Mouse (Mus musculus) hindbrain, embryonic 15.5 days (tissue): Measurements from ENCODE around the gene Sds. TPM values are rescaled to one million over a fixed set of nuclear protein-coding genes. Genes with fewer than 3 reads are reported as not detected.

Experiments used
- ATAC-seq: fragments of 200-750 bp; cut with Nextera tagmentation; 2 replicates; pipeline ENCODE4 v1.8.0; 2017; ENCODE audit warnings: low read depth, moderate number of reproducible peaks, moderate TSS enrichment; ENCODE audit not compliant: low FRiP score
- H3K27ac ChIP-seq: fragments of 300-500 bp; sonication (generic); replicated peaks from 2 replicates; pipeline ENCODE4 v1.5.1; 2015; ENCODE audit warnings: mild to moderate bottlenecking, inconsistent platforms
- H3K27me3 ChIP-seq: fragments of 300-500 bp; sonication (generic); 2 replicates; pipeline ENCODE4 v1.6.1; 2015; ENCODE audit warnings: control low read depth, inconsistent platforms
- H3K36me3 ChIP-seq: fragments of 300-500 bp; sonication (generic); 2 replicates; pipeline ENCODE4 v1.6.1; 2015; ENCODE audit warnings: control low read depth, inconsistent platforms
- H3K4me1 ChIP-seq: fragments of 300-500 bp; sonication (generic); replicated peaks from 2 replicates; pipeline ENCODE4 v1.6.1; 2015; ENCODE audit warnings: control low read depth, inconsistent platforms
- H3K4me2 ChIP-seq: fragments of 300-500 bp; sonication (generic); 2 replicates; pipeline ENCODE4 v1.6.1; 2015; ENCODE audit warnings: moderate library complexity, mild to moderate bottlenecking, inconsistent platforms
- H3K4me3 ChIP-seq: fragments of 300-500 bp; sonication (generic); 2 replicates; pipeline ENCODE4 v1.5.1; 2015; ENCODE audit warnings: mild to moderate bottlenecking, inconsistent platforms
- H3K9ac ChIP-seq: fragments of 300-500 bp; sonication (generic); 2 replicates; pipeline ENCODE4 v1.6.1; 2015; ENCODE audit warnings: inconsistent platforms
- H3K9me3 ChIP-seq: fragments of 300-500 bp; sonication (generic); 2 replicates; pipeline ENCODE4 v1.6.1; 2016; ENCODE audit warnings: control low read depth, inconsistent platforms
- WGBS: fragments of 180-500 bp; shearing (Covaris S2); methylation state at CpG from one replicate; pipeline ENCODE4 v1.1.7; 2015; 5-methylcytosine and 5-hydroxymethylcytosine counted together
- polyA plus RNA-seq: library from polyadenylated mRNA; unstranded; fragments of >200 nt; fragmentation: Nextera tagmentation; extraction: Ambion mirVana; gene quantifications from 2 replicates; pipeline ENCODE4 v1.2.1, GENCODE M21; 2015

The Sds gene
- polyA plus RNA-seq, 1 experiment from 2014 or later = not detected

DNA sequence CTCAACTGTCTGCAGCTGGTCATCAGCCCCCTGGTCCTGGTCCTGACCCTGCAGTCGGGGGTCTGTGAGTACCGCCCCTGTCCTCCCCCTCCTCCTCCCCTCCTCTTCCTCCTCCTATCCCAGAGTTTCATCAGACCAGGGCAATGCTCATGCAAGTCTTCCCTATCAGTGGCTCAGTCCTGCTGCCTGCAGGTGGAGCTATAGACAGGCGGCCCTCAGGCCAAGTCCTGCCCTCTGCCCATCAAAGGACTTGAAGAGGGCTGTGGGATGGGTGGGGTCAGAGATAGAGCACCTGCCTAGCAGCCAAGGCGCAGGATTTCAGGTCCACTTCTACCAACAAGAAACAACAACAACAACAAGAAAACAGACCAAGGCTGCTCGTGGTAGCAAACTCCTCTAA is 49.4 kb downstream of the Sds start:
- no peaks in the 10 kb centered on the region for H3K4me1 ChIP-seq
- H3K27ac ChIP-seq = no peak overlapping the region
- H3K27me3 ChIP-seq = no peaks in the 10 kb centered on the region
- no peaks in the 10 kb centered on the region for H3K9me3 ChIP-seq
- no peak for ATAC-seq
- no peaks in the 10 kb centered on the region for H3K36me3 ChIP-seq
- H3K4me3 ChIP-seq = no peak overlapping the region
- no peak overlapping the region for H3K4me2 ChIP-seq
- WGBS = 48% methylated on average over 5 of the region's 5 CpGs
- H3K9ac ChIP-seq = no peak overlapping the region

DNA sequence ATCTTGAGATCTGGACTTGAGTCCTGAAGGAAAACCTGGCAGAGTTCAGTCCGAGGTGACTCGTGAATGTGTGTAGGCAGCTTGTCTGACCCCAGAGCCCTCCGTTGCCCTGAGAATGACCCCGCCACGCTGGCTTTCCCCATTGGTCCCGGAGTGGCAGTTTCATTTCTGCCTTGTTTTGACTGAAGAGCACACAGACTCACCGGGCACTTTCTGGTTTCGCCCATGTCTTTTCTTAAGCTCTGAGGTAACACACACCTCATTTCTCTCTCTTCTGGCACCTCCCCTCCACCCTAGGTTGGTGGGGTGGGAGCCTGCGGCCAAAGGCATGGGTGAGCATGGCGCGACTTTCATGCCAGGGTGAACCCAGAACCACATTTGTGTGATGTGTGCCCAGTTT is 50.0 kb downstream of the Sds start:
- H3K4me2 ChIP-seq = no peak overlapping the region
- no peak overlapping the region for H3K27ac ChIP-seq
- no peaks in the 10 kb centered on the region for H3K27me3 ChIP-seq
- H3K4me1 ChIP-seq = no peaks in the 10 kb centered on the region
- H3K36me3 ChIP-seq = no peaks in the 10 kb centered on the region
- H3K9me3 ChIP-seq = no peaks in the 10 kb centered on the region
- WGBS = 69% methylated on average over 11 of the region's 11 CpGs
- no peak overlapping the region for H3K9ac ChIP-seq
- H3K4me3 ChIP-seq = no peak overlapping the region
- ATAC-seq = no peak

DNA sequence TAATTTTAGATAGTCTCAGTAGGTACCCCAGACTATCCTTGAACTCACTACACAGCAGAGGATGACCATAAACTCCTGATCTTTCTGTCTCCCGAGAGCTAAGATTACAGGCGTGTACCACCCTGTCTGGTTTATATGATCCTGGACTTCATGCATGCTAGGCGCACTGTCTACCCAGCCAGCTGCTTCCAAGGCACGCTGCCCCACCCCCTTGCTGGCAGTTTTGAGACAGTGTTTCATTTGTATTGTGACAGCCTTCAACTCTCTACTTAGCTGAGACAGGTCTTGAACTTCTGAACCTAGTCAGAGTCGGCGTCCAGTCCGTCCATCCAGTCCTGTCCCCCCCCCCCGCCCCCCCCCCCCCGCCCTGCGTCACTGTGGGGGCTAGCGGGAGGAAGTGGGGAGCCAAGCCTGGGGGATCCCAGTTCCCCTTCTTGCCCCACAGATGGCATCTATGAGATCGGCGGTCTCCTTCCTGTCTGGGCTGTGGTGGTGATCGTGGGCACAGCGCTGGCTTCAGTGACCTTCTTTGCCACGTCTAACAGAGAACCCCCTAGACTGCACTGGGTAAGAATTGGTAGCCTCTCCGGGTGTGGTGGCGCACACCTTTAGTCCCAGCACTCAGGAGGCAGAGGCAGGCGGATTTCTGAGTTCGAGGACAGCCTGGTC is 51.1 kb downstream of the Sds start:
- H3K27ac ChIP-seq = no peak overlapping the region
- H3K36me3 ChIP-seq = no peaks in the 10 kb centered on the region
- H3K9ac ChIP-seq = no peak overlapping the region
- no peaks in the 10 kb centered on the region for H3K4me1 ChIP-seq
- WGBS = 88% methylated on average over 18 of the region's 20 CpGs
- H3K4me2 ChIP-seq = no peak overlapping the region
- no peak for ATAC-seq
- H3K4me3 ChIP-seq = no peak overlapping the region
- no peaks in the 10 kb centered on the region for H3K27me3 ChIP-seq
- no peaks in the 10 kb centered on the region for H3K9me3 ChIP-seq

DNA sequence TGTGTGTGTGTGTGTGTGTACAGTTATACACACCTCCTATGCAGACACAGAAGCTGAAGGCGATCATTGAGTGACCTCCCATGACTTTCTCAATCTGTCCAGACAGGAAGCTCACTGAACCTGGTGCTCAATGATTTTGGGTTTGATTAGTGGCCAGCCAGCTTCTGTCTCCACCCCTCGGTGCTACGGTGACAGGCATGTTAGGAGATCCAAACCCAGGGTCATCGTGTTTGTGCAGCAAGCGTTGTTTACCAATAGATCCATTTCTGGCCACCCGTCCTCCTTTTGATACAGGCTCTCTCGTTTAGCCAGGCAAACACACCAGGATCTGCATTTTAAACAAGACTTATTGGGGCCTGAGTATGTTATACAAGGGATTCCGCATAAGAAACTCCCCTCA is 55.3 kb downstream of the Sds start:
- Histone ChIP-seq H3K9ac (no peak overlapping the region), H3K36me3 (no peaks in the 10 kb centered on the region), H3K4me2 (no peak overlapping the region), H3K9me3 (no peaks in the 10 kb centered on the region), H3K4me3 (no peak overlapping the region), H3K27me3 (no peaks in the 10 kb centered on the region), H3K4me1 (peaks cover 15% of the 10 kb centered on the region), H3K27ac (no peak overlapping the region)
- ATAC-seq = no peak
- WGBS = 91% methylated on average over 8 of the region's 8 CpGs

Other genes starting within 250 kb of the Sds start
- 26.3 and 31.4 TPM in 2 replicates for gene Lhx5, start 44.8 kb upstream of the Sds start, polyA plus RNA-seq
- 6.5 and 6.9 TPM in 2 replicates for gene Sdsl, start 3.7 kb upstream of the Sds start, polyA plus RNA-seq
- 35.9 and 39.0 TPM in 2 replicates for gene Plbd2, start 27.1 kb downstream of the Sds start, polyA plus RNA-seq
- gene Slc8b1, start 34.6 kb downstream of the Sds start, polyA plus RNA-seq = 2.4 and 2.9 TPM in 2 replicates
- gene Tpcn1, start 112.1 kb downstream of the Sds start, polyA plus RNA-seq = 18.1 and 19.7 TPM in 2 replicates
- gene Iqcd, start 112.5 kb downstream of the Sds start, polyA plus RNA-seq = 1.6 and 2.3 TPM in 2 replicates
- 28.7 and 31.1 TPM in 2 replicates for gene Rita1, start 136.1 kb downstream of the Sds start, polyA plus RNA-seq
- 37.9 and 41.3 TPM in 2 replicates for gene Ddx54, start 136.2 kb downstream of the Sds start, polyA plus RNA-seq
- 0.71 and 0.83 TPM in 2 replicates for gene Cfap73, start 157.7 kb downstream of the Sds start, polyA plus RNA-seq
- 0.78 and 0.92 TPM in 2 replicates for gene Rasal1, start 172.3 kb downstream of the Sds start, polyA plus RNA-seq
- 56.2 and 69.9 TPM in 2 replicates for gene Dtx1, start 235.4 kb downstream of the Sds start, polyA plus RNA-seq